Mouse (Mus musculus): ENCODE results near the gene Slirp. TPM values are rescaled to one million over a fixed set of nuclear protein-coding genes. Genes with fewer than 3 reads are reported as not detected.

Slirp gene
- total RNA-seq (2015; ENCODE audit: low replicate concordance) = 15.5 and 27.3 TPM in 2 replicates
- 0.85 and 21.6 TPM in 2 replicates for total RNA-seq (2017; ENCODE audit: low replicate concordance)

DNA sequence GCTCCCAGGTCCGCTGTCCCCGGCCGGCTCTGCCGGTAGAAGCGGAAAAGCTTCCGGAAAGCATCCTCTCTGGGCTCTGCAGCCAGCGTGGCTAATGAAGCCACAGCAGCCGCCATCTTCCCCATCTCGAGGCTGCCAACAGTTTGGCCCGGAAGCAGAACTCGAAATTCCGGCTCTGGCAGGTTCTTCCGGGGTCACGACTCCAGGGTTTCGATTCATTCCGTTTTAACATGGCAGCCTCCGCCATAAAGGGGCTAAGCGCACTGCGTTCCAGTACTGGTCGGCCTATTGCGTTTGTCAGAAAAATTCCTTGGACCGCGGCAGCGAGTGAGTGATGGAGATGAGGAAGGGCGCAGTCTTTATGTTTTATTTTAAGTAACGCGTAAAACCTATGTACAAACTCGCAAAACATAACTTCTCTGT lies at the start of gene Slirp, which contains the start of gene Alkbh1:
TSS of gene Slirp (plus strand) at position 197 of the 423 bp plus-strand sequence.
TSS of gene Alkbh1 (minus strand) at position 318 of the 423 bp plus-strand sequence.
- ATAC-seq (replicated peaks; ENCODE audit: low FRiP score, poor library complexity, severe bottlenecking) = peak; percentile 97

GRCm38 (mm10) chr12:87394316-87394715 lies 49.4 kb upstream of the Slirp start:
- no peak for ATAC-seq (replicated peaks; ENCODE audit: low FRiP score, poor library complexity, severe bottlenecking)

DNA sequence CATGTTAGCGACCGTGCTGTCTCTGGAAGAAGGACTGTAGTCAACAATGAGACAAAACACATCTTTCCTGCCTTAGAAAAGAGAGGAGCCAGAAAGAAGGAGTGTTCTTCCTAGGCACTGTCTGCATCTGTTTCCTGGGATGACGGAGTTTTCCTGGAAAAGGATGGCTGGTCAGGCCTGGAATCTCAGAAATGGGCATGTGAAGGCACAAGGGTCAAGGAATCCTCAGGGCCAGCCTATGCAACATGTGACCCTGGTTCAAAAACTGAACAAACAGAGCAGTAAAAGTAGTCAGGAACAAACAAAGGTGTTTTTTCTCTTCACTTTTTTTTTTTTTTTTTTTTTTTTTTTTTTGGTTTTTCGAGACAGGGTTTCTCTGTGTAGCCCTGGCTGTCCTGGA lies 46.6 kb upstream of the Slirp start:
- no peak for ATAC-seq (replicated peaks; ENCODE audit: low FRiP score, poor library complexity, severe bottlenecking)

DNA sequence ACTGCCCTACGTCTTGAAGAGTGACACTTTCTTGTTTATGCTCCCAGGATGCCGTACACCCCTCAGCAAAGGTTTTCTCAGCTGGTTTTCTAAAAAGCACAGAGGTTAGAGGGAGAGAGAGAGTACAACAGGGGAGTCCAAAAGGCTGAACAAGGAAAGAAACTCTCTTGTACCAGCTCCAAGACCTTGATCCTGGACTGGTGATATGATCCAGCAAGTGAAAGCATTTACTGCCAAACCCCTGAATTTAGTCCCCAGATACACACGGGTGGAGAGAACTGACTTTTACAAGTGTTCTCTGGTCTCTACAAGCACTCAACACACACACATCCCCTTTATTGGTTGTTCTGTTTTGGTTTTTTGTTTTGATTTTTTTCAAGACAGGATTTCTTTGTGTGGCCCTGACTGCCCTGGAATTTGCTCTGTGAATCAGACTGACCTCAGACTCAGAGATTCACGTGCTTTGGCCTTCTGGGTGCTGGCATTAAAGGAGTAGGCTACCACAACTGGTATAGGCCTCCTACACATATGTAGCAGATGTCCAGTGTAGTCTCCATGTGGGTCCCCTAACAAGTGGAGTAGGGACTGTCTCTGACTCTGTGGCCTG lies 45.8 kb upstream of the Slirp start:
- ATAC-seq (replicated peaks; ENCODE audit: low FRiP score, poor library complexity, severe bottlenecking) = no peak

DNA sequence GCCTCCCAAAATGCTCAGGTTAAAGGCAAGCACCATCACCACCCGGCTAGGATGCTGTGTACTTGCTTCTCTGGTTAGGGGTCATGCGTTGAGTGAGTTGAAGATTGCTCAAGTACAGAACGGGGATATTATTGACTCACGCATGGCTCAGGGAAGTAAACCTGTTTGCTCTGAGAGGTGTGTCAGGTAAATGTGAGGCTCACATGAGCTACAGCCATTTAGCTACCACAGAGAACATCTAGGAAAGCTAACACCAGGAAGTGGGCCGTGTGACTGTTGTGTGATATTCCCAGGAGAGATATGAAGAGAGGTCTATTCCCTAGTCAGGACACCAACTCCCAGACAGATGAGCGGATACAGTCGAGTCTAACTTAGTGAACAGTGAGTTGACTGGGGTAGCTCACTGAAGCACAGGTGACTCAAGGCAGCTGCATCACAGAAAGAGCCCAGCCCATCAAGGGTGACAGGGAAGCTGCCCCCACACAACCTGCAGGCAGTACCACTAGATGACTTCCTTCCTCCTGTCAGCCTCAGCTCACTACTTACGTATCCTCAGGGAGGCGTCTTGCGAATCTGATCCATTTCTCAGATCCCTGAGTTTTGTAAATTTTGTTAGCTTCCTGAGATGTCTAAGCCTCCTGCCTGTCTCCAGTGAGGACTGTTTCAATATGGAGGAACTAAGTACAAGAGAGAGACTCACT lies 44.4 kb upstream of the Slirp start:
- ATAC-seq (replicated peaks; ENCODE audit: low FRiP score, poor library complexity, severe bottlenecking) = no peak

- ATAC-seq (replicated peaks; ENCODE audit: low FRiP score, poor library complexity, severe bottlenecking) = no peak
Measured at GRCm38 (mm10) chr12:87401883-87402282, 41.8 kb upstream of the Slirp start.

DNA sequence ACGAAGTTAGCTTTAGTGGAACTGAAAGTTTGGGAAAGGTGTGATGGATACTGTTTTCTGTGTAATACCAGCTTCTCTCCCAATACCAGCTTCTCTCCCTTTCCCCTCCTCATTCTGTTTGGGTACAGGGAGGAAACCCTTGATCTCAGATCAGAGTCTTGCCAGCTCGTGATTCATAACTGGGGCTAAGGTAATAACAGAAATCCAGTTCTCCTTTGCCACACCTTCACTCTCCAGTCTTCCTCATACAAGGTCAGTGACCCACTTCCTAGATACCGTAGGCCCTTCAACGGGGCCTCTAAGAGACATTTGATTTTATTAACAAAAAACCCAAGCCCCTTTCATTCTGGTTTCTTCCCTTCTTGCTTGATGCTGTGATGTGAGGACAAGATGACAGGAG lies 38.5 kb upstream of the Slirp start:
- no peak for ATAC-seq (replicated peaks; ENCODE audit: low FRiP score, poor library complexity, severe bottlenecking)

DNA sequence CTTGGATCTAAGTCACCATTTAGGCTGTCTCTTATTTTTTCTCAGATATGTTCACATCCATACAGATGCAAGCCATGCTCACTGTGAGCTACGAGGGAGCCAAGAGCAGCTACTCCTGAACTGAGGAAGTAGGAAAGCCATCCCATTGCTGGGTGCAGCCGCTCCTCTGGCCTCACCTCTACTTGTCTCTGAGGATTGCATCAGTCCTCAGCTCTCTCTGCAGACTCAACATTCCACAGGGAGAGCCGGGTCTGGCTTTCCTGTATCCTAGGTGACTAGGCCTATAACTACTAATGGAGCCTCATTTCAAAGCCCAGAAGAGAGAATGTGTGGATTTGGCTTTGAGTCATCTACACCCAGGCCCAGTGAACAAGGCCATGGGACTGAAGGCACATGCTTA lies 38.0 kb upstream of the Slirp start:
- no peak for ATAC-seq (replicated peaks; ENCODE audit: low FRiP score, poor library complexity, severe bottlenecking)

DNA sequence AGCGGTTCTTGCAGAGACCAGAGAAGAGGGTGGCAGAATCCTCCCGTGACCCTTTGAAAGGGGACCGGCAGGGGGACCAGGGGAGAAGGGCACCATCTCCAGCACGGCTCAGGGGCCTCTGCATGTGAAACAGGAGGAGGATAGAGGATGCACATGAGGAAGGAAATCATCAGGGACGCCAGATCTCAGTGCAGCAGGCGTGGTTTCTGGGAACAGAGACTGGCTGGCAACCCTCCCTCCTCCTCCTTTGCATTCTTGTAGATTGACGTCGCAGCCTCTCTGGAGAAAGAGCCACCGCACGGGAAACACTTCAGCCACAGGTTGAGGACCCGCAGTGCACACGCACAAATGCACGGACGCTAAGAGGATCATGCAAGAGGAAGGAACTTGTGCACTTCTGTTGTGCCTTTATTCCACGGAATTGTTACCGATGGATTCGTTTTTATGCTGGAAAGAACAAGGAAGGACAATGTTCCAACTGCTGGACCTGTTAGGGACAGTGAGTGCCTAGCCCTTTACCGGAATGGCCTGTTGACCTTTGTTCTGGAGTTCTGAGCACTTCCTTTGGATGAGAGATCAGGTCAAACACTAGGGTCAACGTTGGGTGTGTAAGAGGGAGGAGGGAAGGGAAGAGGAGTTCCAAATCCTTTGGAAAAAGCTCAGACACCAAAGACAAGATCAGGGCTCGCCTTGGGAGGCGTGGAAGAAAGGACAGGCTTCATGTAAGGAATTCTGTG lies 35.7 kb upstream of the Slirp start:
- no peak for ATAC-seq (replicated peaks; ENCODE audit: low FRiP score, poor library complexity, severe bottlenecking)

GRCm38 (mm10) chr12:87409123-87409522 lies 34.6 kb upstream of the Slirp start:
- ATAC-seq (replicated peaks; ENCODE audit: low FRiP score, poor library complexity, severe bottlenecking) = no peak

GRCm38 (mm10) chr12:87410999-87411398 lies 32.7 kb upstream of the Slirp start:
- no peak for ATAC-seq (replicated peaks; ENCODE audit: low FRiP score, poor library complexity, severe bottlenecking)

- ATAC-seq (replicated peaks; ENCODE audit: low FRiP score, poor library complexity, severe bottlenecking) = peak; percentile 69; the same call in 1 of the 2 replicates
Measured at GRCm38 (mm10) chr12:87413179-87413790, 30.4 kb upstream of the Slirp start.

- ATAC-seq (replicated peaks; ENCODE audit: low FRiP score, poor library complexity, severe bottlenecking) = no peak
Measured at GRCm38 (mm10) chr12:87415358-87415757, 28.3 kb upstream of the Slirp start.

DNA sequence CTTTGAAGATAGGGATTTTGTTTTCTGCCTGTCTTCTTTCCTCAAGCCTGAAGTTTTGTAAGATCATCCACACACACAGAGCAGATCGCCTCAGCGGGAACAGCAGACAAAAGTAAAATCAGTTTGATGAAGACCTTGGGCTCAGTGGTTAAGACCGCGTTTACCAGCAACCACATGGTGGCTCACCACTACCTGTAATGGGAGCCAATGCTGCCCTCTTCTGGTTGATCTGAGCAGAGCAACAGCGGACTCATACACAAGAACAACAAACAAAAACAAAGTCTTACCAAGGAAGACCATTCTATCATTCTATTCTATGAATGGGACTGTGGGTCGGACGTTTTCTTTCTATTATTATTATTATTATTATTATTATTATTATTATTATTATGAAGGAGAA lies 27.0 kb upstream of the Slirp start:
- ATAC-seq (replicated peaks; ENCODE audit: low FRiP score, poor library complexity, severe bottlenecking) = peak; percentile 82; the same call in 1 of the 2 replicates

- no peak for ATAC-seq (replicated peaks; ENCODE audit: low FRiP score, poor library complexity, severe bottlenecking)
Measured at GRCm38 (mm10) chr12:87418921-87419320, 24.8 kb upstream of the Slirp start.

GRCm38 (mm10) chr12:87419974-87420485 lies 23.7 kb upstream of the Slirp start:
- ATAC-seq (replicated peaks; ENCODE audit: low FRiP score, poor library complexity, severe bottlenecking) = no peak

- ATAC-seq (replicated peaks; ENCODE audit: low FRiP score, poor library complexity, severe bottlenecking) = 0 out of 2 replicates have a peak, but pooled peaks have one; percentile 30
Measured at GRCm38 (mm10) chr12:87421708-87422507, 21.8 kb upstream of the Slirp start.

GRCm38 (mm10) chr12:87423700-87424099 lies 20.0 kb upstream of the Slirp start:
- no peak for ATAC-seq (replicated peaks; ENCODE audit: low FRiP score, poor library complexity, severe bottlenecking)

DNA sequence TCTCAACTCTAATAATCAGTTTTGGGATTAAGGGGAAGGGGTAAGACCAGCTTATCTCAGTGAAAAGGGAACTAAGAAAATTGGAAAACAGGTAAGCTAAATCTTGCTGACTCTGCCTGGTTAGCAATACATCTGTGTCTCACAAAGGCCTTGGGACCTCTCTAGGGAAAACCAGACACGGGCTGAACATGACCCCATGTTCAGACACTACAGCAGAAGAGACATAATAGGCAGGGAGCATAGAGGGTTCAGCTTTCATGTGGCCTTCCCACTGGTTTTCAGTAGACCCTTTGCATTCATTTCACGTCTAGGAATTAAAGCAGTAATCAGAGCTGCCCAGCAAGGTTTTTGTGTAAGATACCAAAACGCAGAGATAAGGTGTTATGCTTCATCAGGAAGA lies 19.2 kb upstream of the Slirp start:
- ATAC-seq (replicated peaks; ENCODE audit: low FRiP score, poor library complexity, severe bottlenecking) = no peak

Measured in erythroblast, adult 5-6 weeks (primary cell).